Mouse (Mus musculus) left cerebral cortex, adult 2 months (tissue): ENCODE measurements around the gene Vmn1r132. TPM values are rescaled to one million over a fixed set of nuclear protein-coding genes. Genes with fewer than 3 reads are reported as not detected.
"Not testable (repeated sequence)": the region's sequence is repeated elsewhere in the genome, so short reads cannot be mapped to it uniquely, and the experiment has no call there.

ENCODE experiments used
- DNase-seq, 2 experiments: peaks; one replicate each; pipeline ENCODE4 v3.0.0; 2021 to 2022; ENCODE audit warnings: low spot score in 2 of 2, mixed read lengths in 1 of 2; ENCODE audit errors: extremely low spot score in 1 of 2
- H3K27ac ChIP-seq: fragments of 200-600 bp; 2 replicates; pipeline ENCODE4 v1.8.1; 2022
- H3K4me3 ChIP-seq: fragments of 200-600 bp; 2 replicates; pipeline ENCODE4 v1.8.1; 2022
- intact Hi-C: fragments of 180-260 bp; cut with DNase I; formaldehyde crosslinking; loops from one replicate; pipeline ENCODE4 v1.15.1; 2025
- long read RNA-seq, 2 experiments: library from polyadenylated mRNA; stranded (forward); transcript quantifications; one replicate each; pipeline ENCODE4 v2.0.0; 2021; ENCODE audit warnings: borderline mapping rate in 2 of 2
- total RNA-seq, 2 experiments: library from RNA; stranded (reverse); gene quantifications; 2 replicates each; pipeline ENCODE4 v1.2.3; 2021

Vmn1r132 gene
- not detected for total RNA-seq
- long read RNA-seq, experiment 1: 0 reads
- long read RNA-seq, experiment 2: 0 reads

DNA sequence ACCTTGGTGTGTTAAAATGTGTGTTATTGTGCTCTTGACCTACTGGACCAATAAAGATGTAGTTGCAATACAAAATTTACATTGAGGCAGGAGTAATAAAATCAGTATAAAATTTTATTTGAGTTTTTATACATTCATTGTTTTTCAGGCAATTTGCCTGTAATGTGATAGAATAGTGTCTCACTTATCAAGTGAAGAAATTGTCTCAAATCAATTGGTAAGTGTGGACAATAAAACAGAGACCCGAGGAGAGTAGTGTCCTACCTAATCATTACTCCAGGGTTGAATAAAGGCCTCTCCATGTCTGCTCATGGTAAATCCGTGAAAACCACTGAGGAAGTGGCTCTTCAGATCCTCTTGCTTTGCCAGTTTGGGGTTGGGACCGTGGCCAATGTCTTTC lies at the start of gene Vmn1r132:
Vmn1r132 (plus strand) TSS at position 301 of the 400 bp plus-strand sequence.
- DNase-seq, intact Hi-C loops, H3K4me3 ChIP-seq, H3K27ac ChIP-seq: not testable (repeated sequence)

Other genes with a start within 250 kb of the Vmn1r132 start
- gene Gm6882, start 181.3 kb upstream of the Vmn1r132 start, total RNA-seq: not detected
- not detected for gene Vmn1r130, start 102.3 kb upstream of the Vmn1r132 start, total RNA-seq
- gene Vmn1r131, start 68.0 kb upstream of the Vmn1r132 start, total RNA-seq: not detected
- gene Gm4175, start 147.4 kb downstream of the Vmn1r132 start, total RNA-seq: not detected
- gene Gm4177, start 182.6 kb downstream of the Vmn1r132 start, total RNA-seq: not detected
- not detected for gene Vmn1r135, start 218.3 kb downstream of the Vmn1r132 start, total RNA-seq
- gene Gm5725, start 230.2 kb downstream of the Vmn1r132 start, total RNA-seq: not detected